Mouse (Mus musculus) kidney, embryonic 14.5 days (tissue): ENCODE data around the gene Eaf2. TPM values are rescaled to one million over a fixed set of nuclear protein-coding genes. Genes with fewer than 3 reads are reported as not detected.

Source experiments
- ATAC-seq: fragments of 200-750 bp; cut with Nextera tagmentation; 2 replicates; pipeline ENCODE4 v1.8.0; 2017; ENCODE audit warnings: moderate number of reproducible peaks, mild to moderate bottlenecking, moderate TSS enrichment, moderate library complexity; ENCODE audit not compliant: low FRiP score, low TSS enrichment
- H3K27ac ChIP-seq: fragments of 300-500 bp; sonication (generic); 2 replicates; pipeline ENCODE4 v1.5.1; 2014; ENCODE audit warnings: low read depth, mild to moderate bottlenecking, low read length, moderate library complexity, mixed read lengths
- H3K27me3 ChIP-seq: fragments of 300-500 bp; sonication (generic); 2 replicates; pipeline ENCODE4 v1.6.1; 2014; ENCODE audit warnings: mild to moderate bottlenecking, low read length; ENCODE audit not compliant: control insufficient read depth, insufficient read depth
- H3K36me3 ChIP-seq: fragments of 300-500 bp; sonication (generic); 2 replicates; pipeline ENCODE4 v1.6.1; 2014; ENCODE audit warnings: low read length, mixed read lengths; ENCODE audit not compliant: control insufficient read depth, insufficient read depth
- H3K4me1 ChIP-seq: fragments of 300-500 bp; sonication (generic); 2 replicates; pipeline ENCODE4 v1.6.1; 2014; ENCODE audit warnings: low read length, mixed read lengths; ENCODE audit not compliant: control insufficient read depth, insufficient read depth
- H3K4me2 ChIP-seq: fragments of 300-500 bp; sonication (generic); replicated peaks from 2 replicates; pipeline ENCODE4 v1.6.1; 2014; ENCODE audit warnings: low read depth, mild to moderate bottlenecking, low read length
- H3K4me3 ChIP-seq: fragments of 300-500 bp; sonication (generic); 2 replicates; pipeline ENCODE4 v1.5.1; 2014; ENCODE audit warnings: mild to moderate bottlenecking, low read length
- H3K9ac ChIP-seq: fragments of 300-500 bp; sonication (generic); 2 replicates; pipeline ENCODE4 v1.6.1; 2014; ENCODE audit warnings: low read depth, mild to moderate bottlenecking, low read length, moderate library complexity
- H3K9me3 ChIP-seq: fragments of 300-500 bp; sonication (generic); 2 replicates; pipeline ENCODE4 v1.6.1; 2016; ENCODE audit warnings: low read length; ENCODE audit not compliant: control insufficient read depth
- WGBS: fragments of 180-500 bp; shearing (Covaris S2); extraction: QIAGEN DNeasy Blood & Tissue Kit; methylation state at CpG from one replicate; pipeline ENCODE4 v1.1.7; 2014; 5-methylcytosine and 5-hydroxymethylcytosine counted together
- polyA plus RNA-seq: library from polyadenylated mRNA; unstranded; fragments of >200 nt; fragmentation: Nextera tagmentation; extraction: Ambion mirVana; gene quantifications from 2 replicates; pipeline ENCODE4 v1.2.1, GENCODE M21; 2014

Eaf2 gene
- polyA plus RNA-seq, 1 experiment from 2014 or later: 7.6 TPM

GRCm38 (mm10) chr16:36903156-36903555 is 28.4 kb upstream of the Eaf2 start:
- H3K27me3 ChIP-seq: no peaks in the 10 kb centered on the region
- H3K4me3 ChIP-seq: no peak overlapping the region
- H3K9me3 ChIP-seq: no peaks in the 10 kb centered on the region
- no peak overlapping the region for H3K4me2 ChIP-seq
- H3K27ac ChIP-seq: no peak overlapping the region
- no peak for ATAC-seq
- H3K9ac ChIP-seq: no peak overlapping the region
- WGBS: 90% methylated on average over 5 of the region's 5 CpGs
- peaks cover 50% of the 10 kb centered on the region for H3K36me3 ChIP-seq
- no peaks in the 10 kb centered on the region for H3K4me1 ChIP-seq

- no peaks in the 10 kb centered on the region for H3K27me3 ChIP-seq
- H3K36me3 ChIP-seq: peaks cover 67% of the 10 kb centered on the region
- no peak overlapping the region for H3K4me2 ChIP-seq
- H3K4me3 ChIP-seq: no peak overlapping the region
- no peaks in the 10 kb centered on the region for H3K4me1 ChIP-seq
- H3K27ac ChIP-seq: no peak overlapping the region
- no peak for ATAC-seq
- WGBS: 97% methylated on average over 6 of the region's 6 CpGs
- H3K9ac ChIP-seq: no peak overlapping the region
- no peaks in the 10 kb centered on the region for H3K9me3 ChIP-seq
These were observed 21.9 kb upstream of the Eaf2 start for GRCm38 (mm10) chr16:36896712-36897111.

- Histone ChIP-seq H3K4me1 (no peaks in the 10 kb centered on the region), H3K9me3 (no peaks in the 10 kb centered on the region), H3K27me3 (no peaks in the 10 kb centered on the region), H3K9ac (no peak overlapping the region), H3K27ac (no peak overlapping the region), H3K36me3 (peaks cover 66% of the 10 kb centered on the region), H3K4me2 (no peak overlapping the region), H3K4me3 (no peak overlapping the region)
- ATAC-seq: no peak
- 81% methylated on average over 10 of the region's 10 CpGs for WGBS
These were observed 18.5 kb upstream of the Eaf2 start for GRCm38 (mm10) chr16:36893317-36893716.

DNA sequence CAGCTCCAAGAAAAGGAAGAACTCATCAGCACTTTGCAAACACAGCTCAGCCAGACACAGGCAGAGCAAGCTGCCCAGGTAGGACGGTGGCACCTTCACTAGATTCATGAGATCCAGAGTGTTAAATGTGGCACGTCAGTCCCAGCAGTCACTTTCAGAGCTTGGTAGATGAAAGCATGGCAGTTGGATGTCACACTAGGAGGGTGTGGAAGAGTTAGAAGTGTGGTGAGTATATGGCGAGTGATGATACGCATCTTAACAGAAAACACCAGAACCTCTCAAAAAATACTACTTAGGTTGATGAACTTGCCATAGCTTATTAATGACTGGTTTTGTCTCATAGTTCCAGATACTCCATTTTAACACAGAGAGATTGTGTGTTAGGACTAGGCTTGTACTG is 16.6 kb upstream of the Eaf2 start:
- no peak overlapping the region for H3K9ac ChIP-seq

DNA sequence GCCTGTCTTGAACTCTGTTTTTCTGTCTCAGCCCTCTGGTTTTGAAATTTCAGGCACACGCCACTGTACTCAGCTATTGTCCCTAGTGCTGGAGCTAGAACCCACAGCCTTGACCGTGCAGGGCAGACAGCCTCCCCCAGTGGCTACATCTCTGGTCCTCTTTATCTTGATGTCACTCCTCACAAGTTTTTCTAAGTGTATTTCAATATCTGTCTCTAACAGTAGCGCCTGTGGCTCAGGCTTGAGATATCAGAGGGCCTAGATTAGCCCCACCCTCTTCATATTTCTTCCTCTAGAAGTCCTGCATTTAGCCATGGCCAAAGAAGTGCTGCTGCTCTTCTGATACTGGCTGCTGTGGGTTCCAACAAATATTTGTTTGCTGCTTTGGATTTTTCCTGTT is 15.8 kb upstream of the Eaf2 start:
- H3K9me3 ChIP-seq: no peaks in the 10 kb centered on the region
- ATAC-seq: no peak
- no peak overlapping the region for H3K27ac ChIP-seq
- 95% methylated on average over 3 of the region's 3 CpGs for WGBS
- peaks cover 58% of the 10 kb centered on the region for H3K36me3 ChIP-seq
- no peaks in the 10 kb centered on the region for H3K27me3 ChIP-seq
- no peak overlapping the region for H3K4me2 ChIP-seq
- H3K4me3 ChIP-seq: no peak overlapping the region
- H3K4me1 ChIP-seq: no peaks in the 10 kb centered on the region
- H3K9ac ChIP-seq: no peak overlapping the region

More for the DNA sequence above, 16.6 kb upstream of the Eaf2 start:
- no peak overlapping the region for H3K27ac ChIP-seq
- peaks cover 66% of the 10 kb centered on the region for H3K36me3 ChIP-seq
- no peaks in the 10 kb centered on the region for H3K9me3 ChIP-seq
- ATAC-seq: no peak
- H3K4me1 ChIP-seq: no peaks in the 10 kb centered on the region
- WGBS: 85% methylated on average over 4 of the region's 4 CpGs
- H3K27me3 ChIP-seq: no peaks in the 10 kb centered on the region
- no peak overlapping the region for H3K4me3 ChIP-seq
- H3K4me2 ChIP-seq: no peak overlapping the region

DNA sequence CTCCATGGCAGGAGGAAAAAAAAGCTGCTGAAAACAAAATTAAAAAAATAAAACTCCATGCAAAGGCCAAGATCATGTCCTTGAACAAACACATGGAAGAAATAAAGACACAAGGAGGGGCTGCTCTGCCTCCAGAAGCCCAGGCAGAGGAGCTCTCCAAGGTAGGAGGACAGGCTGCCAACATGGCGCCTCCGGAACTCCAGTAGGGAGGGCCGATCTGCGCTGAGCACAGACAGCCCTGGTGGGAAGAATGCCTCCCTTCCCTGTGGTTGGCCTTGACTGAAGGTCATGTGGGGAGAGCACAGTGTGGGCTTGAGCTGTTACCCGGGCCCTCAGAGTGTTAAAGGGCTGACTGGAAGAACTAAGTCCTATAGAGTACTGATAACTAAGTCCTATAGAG is 12.7 kb upstream of the Eaf2 start:
- H3K9me3 ChIP-seq: no peaks in the 10 kb centered on the region
- H3K4me1 ChIP-seq: no peaks in the 10 kb centered on the region
- no peak for ATAC-seq
- H3K27me3 ChIP-seq: no peaks in the 10 kb centered on the region
- no peak overlapping the region for H3K4me2 ChIP-seq
- H3K9ac ChIP-seq: no peak overlapping the region
- H3K36me3 ChIP-seq: peaks cover 39% of the 10 kb centered on the region
- no peak overlapping the region for H3K4me3 ChIP-seq
- WGBS: 85% methylated on average over 5 of the region's 5 CpGs
- no peak overlapping the region for H3K27ac ChIP-seq

GRCm38 (mm10) chr16:36885912-36886311 is 11.1 kb upstream of the Eaf2 start:
- Histone ChIP-seq H3K36me3 (peaks cover 24% of the 10 kb centered on the region), H3K9me3 (no peaks in the 10 kb centered on the region), H3K4me2 (no peak overlapping the region), H3K27me3 (no peaks in the 10 kb centered on the region), H3K9ac (no peak overlapping the region), H3K27ac (no peak overlapping the region), H3K4me1 (no peaks in the 10 kb centered on the region), H3K4me3 (no peak overlapping the region)
- no peak for ATAC-seq
- 93% methylated on average over 11 of the region's 11 CpGs for WGBS

DNA sequence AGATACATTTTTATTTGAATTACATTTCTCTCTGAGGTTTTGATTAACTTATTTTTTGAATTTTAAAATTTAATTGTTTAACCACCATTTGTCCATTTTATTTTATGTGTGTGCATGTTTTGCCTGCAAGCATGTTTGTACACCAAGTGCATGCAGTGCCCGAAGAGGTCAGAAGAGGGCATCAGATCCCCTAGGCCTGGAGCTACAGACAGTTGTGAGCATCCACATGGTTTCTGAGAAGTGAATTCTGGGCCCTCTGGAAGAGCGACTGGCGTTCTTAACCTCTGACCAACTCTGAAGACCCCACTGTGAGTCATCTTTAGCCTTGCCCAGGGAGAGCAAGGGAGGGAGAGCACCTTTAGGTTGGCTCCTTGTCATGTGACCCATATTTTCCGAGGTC is 10.1 kb upstream of the Eaf2 start:
- ATAC-seq: peak; percentile 39; the same call in 1 of the 2 replicates
- Histone ChIP-seq H3K9ac (no peak overlapping the region), H3K27me3 (no peaks in the 10 kb centered on the region), H3K4me2 (no peak overlapping the region), H3K27ac (no peak overlapping the region), H3K4me3 (no peak overlapping the region), H3K36me3 (peaks cover 17% of the 10 kb centered on the region), H3K9me3 (no peaks in the 10 kb centered on the region), H3K4me1 (no peaks in the 10 kb centered on the region)
- WGBS: 86% methylated on average over 4 of the region's 4 CpGs

- Histone ChIP-seq H3K4me2 (no peak overlapping the region), H3K27me3 (no peaks in the 10 kb centered on the region), H3K9ac (no peak overlapping the region), H3K4me3 (no peak overlapping the region), H3K9me3 (no peaks in the 10 kb centered on the region), H3K36me3 (peaks cover 8% of the 10 kb centered on the region), H3K4me1 (no peaks in the 10 kb centered on the region), H3K27ac (no peak overlapping the region)
- ATAC-seq: no peak
- 76% methylated on average over 5 of the region's 5 CpGs for WGBS
These were observed 8.0 kb upstream of the Eaf2 start for GRCm38 (mm10) chr16:36882737-36883343.
